Mouse (Mus musculus) liver, adult (tissue): ENCODE data around the gene Fbxl15.

Experiments
- GATA4 ChIP-seq: IDR thresholded peaks from 2 replicates; pipeline ENCODE4 v1.6.1; 2014; ENCODE audit warnings: mild to moderate bottlenecking, low read length; ENCODE audit not compliant: insufficient replicate concordance

Fbxl15 gene

DNA sequence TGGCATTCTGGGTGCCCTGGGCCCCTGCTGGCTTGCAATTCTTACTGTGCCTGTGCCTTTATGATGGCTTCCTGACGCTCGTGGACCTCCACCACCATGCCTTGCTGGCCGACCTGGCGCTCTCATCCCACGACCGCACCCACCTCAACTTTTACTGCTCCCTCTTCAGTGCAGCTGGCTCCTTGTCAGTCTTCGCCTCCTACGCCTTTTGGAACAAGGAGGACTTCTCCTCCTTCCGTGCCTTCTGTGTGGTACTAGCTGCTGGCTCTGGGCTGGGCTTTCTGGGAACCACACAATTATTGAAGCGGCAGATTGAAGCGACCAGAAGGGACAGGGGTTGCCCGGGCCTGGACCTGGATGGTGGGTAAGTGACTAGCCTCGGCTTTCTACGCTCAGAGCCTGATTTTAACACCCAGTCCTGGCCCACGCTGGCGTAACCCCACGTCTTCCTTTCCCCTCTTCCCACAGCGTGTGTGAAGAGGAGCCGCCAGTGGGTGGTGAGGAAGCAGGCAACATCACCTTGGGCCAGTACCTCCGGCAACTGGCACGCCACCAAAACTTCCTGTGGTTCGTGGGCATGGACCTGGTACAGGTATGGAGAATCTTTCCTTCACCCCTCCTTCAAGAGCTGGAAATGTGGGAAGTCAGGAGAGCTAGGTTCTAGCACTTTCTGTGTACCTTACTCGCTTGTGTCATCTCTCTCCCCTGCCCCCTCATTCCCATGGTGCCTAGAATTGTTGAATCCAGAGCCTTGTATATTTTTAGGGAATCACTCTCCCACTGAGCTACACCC lies 40.0 kb downstream of the Fbxl15 start:
- no peak for TF ChIP-seq GATA4

DNA sequence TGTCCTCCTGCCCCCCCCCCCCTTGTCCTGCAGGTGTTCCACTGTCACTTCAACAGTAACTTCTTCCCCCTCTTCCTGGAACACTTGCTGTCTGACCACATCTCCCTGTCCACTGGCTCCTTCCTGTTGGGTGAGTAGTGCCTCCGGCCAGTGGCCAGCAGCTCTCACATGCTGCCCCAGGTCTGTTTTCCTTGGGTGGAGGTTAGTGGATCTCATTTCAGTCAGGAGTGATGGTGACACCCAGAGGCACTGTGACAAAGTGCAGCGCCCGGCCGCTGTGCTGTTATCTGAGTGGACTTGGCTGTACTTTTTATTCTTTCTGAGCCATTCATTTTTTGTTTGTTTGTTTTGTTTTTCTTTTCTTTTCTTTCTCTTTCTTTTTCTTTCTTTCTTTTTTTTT lies 41.2 kb downstream of the Fbxl15 start:
- no peak for TF ChIP-seq GATA4

DNA sequence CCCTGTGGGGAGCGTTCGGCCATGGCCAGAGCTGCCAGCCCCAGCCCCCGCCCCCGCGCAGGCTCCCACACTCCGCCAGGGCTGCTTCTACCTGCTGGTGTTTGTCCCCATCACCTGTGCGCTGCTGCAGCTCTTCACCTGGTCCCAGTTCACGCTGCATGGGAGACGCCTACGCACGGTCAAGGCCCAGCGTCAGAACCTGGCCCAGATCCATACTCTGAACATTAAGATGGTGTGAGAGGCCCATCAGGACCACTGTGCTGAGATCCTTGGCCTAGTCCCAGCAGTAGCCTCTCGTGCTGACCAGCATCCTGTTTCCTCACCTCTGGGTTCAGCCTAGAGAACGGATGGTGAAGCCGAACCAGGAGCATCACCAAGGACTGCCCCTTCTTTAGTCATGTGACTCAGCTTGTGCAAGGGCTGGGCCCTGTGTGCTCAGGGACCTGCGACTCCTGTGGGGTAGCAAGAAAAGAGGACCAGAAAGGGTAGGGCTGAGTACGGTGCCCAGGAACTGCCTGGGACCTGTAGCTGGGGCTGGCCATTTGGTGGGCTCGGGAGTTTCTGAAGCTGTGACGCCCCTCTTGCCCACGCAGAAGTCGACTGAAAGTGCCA lies 46.6 kb downstream of the Fbxl15 start:
- no peak for TF ChIP-seq GATA4

GRCm38 (mm10) chr19:46375489-46375888 lies 47.5 kb downstream of the Fbxl15 start:
- no peak for TF ChIP-seq GATA4

GRCm38 (mm10) chr19:46375891-46376290 lies 47.9 kb downstream of the Fbxl15 start:
- TF ChIP-seq GATA4 = no peak
